Mouse (Mus musculus): ENCODE results near the gene Recql. TPM values are rescaled to one million over a fixed set of nuclear protein-coding genes. Genes with fewer than 3 reads are reported as not detected.

Recql gene
- polyA plus RNA-seq, 1 experiment from 2014 or later = 27.1 TPM

GRCm38 (mm10) chr6:142317106-142317505 lies 69.8 kb downstream of the Recql start:
- H3K9ac ChIP-seq = no peak overlapping the region
- ATAC-seq (ENCODE audit: low read depth) = no peak
- H3K9me3 ChIP-seq = no peaks in the 10 kb centered on the region
- H3K4me3 ChIP-seq = no peak overlapping the region
- no peaks in the 10 kb centered on the region for H3K27me3 ChIP-seq
- H3K4me1 ChIP-seq (replicated peaks) = no peaks in the 10 kb centered on the region
- no peak overlapping the region for H3K4me2 ChIP-seq
- H3K27ac ChIP-seq (replicated peaks) = no peak overlapping the region
- H3K36me3 ChIP-seq = no peaks in the 10 kb centered on the region

- H3K27ac ChIP-seq (replicated peaks) = no peak overlapping the region
- no peak overlapping the region for H3K9ac ChIP-seq
- H3K9me3 ChIP-seq = 0 out of 2 replicates have a peak, but pooled peaks cover 5% of the 10 kb centered on the region
- no peaks in the 10 kb centered on the region for H3K27me3 ChIP-seq
- H3K36me3 ChIP-seq = no peaks in the 10 kb centered on the region
- H3K4me3 ChIP-seq = no peak overlapping the region
- WGBS = 86% methylated on average over 5 of the region's 5 CpGs
- ATAC-seq (ENCODE audit: low read depth) = no peak
- no peaks in the 10 kb centered on the region for H3K4me1 ChIP-seq (replicated peaks)
- no peak overlapping the region for H3K4me2 ChIP-seq
Observed at GRCm38 (mm10) chr6:142314285-142314684, 72.6 kb downstream of the Recql start.

- no peak overlapping the region for H3K9ac ChIP-seq
- H3K36me3 ChIP-seq = no peaks in the 10 kb centered on the region
- H3K4me2 ChIP-seq = no peak overlapping the region
- no peak overlapping the region for H3K27ac ChIP-seq (replicated peaks)
- H3K4me3 ChIP-seq = no peak overlapping the region
- H3K27me3 ChIP-seq = no peaks in the 10 kb centered on the region
- ATAC-seq (ENCODE audit: low read depth) = no peak
- 0 out of 2 replicates have a peak, but pooled peaks cover 5% of the 10 kb centered on the region for H3K9me3 ChIP-seq
- no peaks in the 10 kb centered on the region for H3K4me1 ChIP-seq (replicated peaks)
Observed at GRCm38 (mm10) chr6:142305076-142305475, 81.8 kb downstream of the Recql start.

Other genes with a start within 250 kb of the Recql start
- gene Slco1a6, start 178.6 kb downstream of the Recql start, polyA plus RNA-seq (2015; fragmentation: Nextera tagmentation; extraction: Ambion mirVana) = 0.10 TPM in 1 of 2 replicates, not detected in the other
- not detected in 2 replicates for gene Iapp, start 88.7 kb downstream of the Recql start, polyA plus RNA-seq (2015; fragmentation: Nextera tagmentation; extraction: Ambion mirVana)
- gene Slco1a5, start 64.1 kb downstream of the Recql start, polyA plus RNA-seq (2015; fragmentation: Nextera tagmentation; extraction: Ambion mirVana) = not detected in 2 replicates
- gene Pyroxd1, start 41.4 kb downstream of the Recql start, polyA plus RNA-seq (2015; fragmentation: Nextera tagmentation; extraction: Ambion mirVana) = 21.5 and 23.2 TPM in 2 replicates
- 84.1 and 87.5 TPM in 2 replicates for gene Golt1b, start 134 bp upstream of the Recql start, polyA plus RNA-seq (2015; fragmentation: Nextera tagmentation; extraction: Ambion mirVana)
- 0.72 and 0.78 TPM in 2 replicates for gene Spx, start 26.4 kb upstream of the Recql start, polyA plus RNA-seq (2015; fragmentation: Nextera tagmentation; extraction: Ambion mirVana)
- not detected in 2 replicates for gene Gys2, start 86.0 kb upstream of the Recql start, polyA plus RNA-seq (2015; fragmentation: Nextera tagmentation; extraction: Ambion mirVana)
- 522 and 568 TPM in 2 replicates for gene Ldhb, start 120.9 kb upstream of the Recql start, polyA plus RNA-seq (2015; fragmentation: Nextera tagmentation; extraction: Ambion mirVana)
- 9.9 and 11.0 TPM in 2 replicates for gene Kcnj8, start 184.5 kb upstream of the Recql start, polyA plus RNA-seq (2015; fragmentation: Nextera tagmentation; extraction: Ambion mirVana)

All from neural tube, embryonic 13.5 days (tissue).